Mouse (Mus musculus) limb, embryonic 11.5 days (tissue): Measurements from ENCODE around the gene Kcnh4. TPM values are rescaled to one million over a fixed set of nuclear protein-coding genes. Genes with fewer than 3 reads are reported as not detected.

ENCODE experiments used
- ATAC-seq: fragments of 200-750 bp; cut with Nextera tagmentation; 2 replicates; pipeline ENCODE4 v1.8.0; 2017; ENCODE audit warnings: low read depth; ENCODE audit not compliant: insufficient number of reproducible peaks, low FRiP score, low TSS enrichment
- DNase-seq: peaks from one replicate; pipeline ENCODE4 v3.0.0-alpha.2; 2015; ENCODE audit warnings: low spot score
- H3K27ac ChIP-seq: fragments of 300-500 bp; sonication (generic); replicated peaks from 2 replicates; pipeline ENCODE4 v1.5.1; 2014; ENCODE audit warnings: low read depth, mild to moderate bottlenecking, low read length
- H3K27me3 ChIP-seq: fragments of 300-500 bp; sonication (generic); 2 replicates; pipeline ENCODE4 v1.6.1; 2014; ENCODE audit warnings: mild to moderate bottlenecking, low read length, mixed read lengths; ENCODE audit not compliant: control insufficient read depth, insufficient read depth
- H3K36me3 ChIP-seq: fragments of 300-500 bp; sonication (generic); 2 replicates; pipeline ENCODE4 v1.6.1; 2014; ENCODE audit warnings: mild to moderate bottlenecking, low read length, moderate library complexity, mixed read lengths; ENCODE audit not compliant: control insufficient read depth, insufficient read depth
- H3K4me1 ChIP-seq: fragments of 300-500 bp; sonication (generic); 2 replicates; pipeline ENCODE4 v1.6.1; 2014; ENCODE audit warnings: low read length, mixed read lengths; ENCODE audit not compliant: control insufficient read depth, insufficient read depth
- H3K4me2 ChIP-seq: fragments of 300-500 bp; sonication (generic); 2 replicates; pipeline ENCODE4 v1.6.1; 2014; ENCODE audit warnings: low read depth, mild to moderate bottlenecking, moderate library complexity; ENCODE audit not compliant: severe bottlenecking
- H3K4me3 ChIP-seq: fragments of 300-500 bp; sonication (generic); 2 replicates; pipeline ENCODE4 v1.5.1; 2014; ENCODE audit warnings: low read depth, low read length
- H3K9ac ChIP-seq: fragments of 300-500 bp; sonication (generic); 2 replicates; pipeline ENCODE4 v1.6.1; 2014; ENCODE audit warnings: mild to moderate bottlenecking, low read length
- H3K9me3 ChIP-seq: fragments of 300-500 bp; sonication (generic); 2 replicates; pipeline ENCODE4 v1.6.1; 2016; ENCODE audit warnings: low read length; ENCODE audit not compliant: control insufficient read depth
- WGBS: fragments of 180-500 bp; shearing (Covaris S2); extraction: QIAGEN DNeasy Blood & Tissue Kit; methylation state at CpG from one replicate; pipeline ENCODE4 v1.1.7; 2014; 5-methylcytosine and 5-hydroxymethylcytosine counted together
- polyA plus RNA-seq: library from polyadenylated mRNA; unstranded; fragments of >200 nt; fragmentation: Nextera tagmentation; extraction: Ambion mirVana; gene quantifications from 2 replicates; pipeline ENCODE4 v1.2.1, GENCODE M21; 2014

The Kcnh4 gene
- not detected in 2 replicates for polyA plus RNA-seq

- H3K27me3 ChIP-seq: peaks cover 23% of the 10 kb centered on the region
- WGBS: under 1% methylated on average over 51 of the region's 51 CpGs
- H3K4me2 ChIP-seq: peak within 1 kb of the TSS; percentile 44
- peak within 1 kb of the TSS; percentile 8; the same call in 1 of the 2 replicates for H3K4me3 ChIP-seq
- H3K36me3 ChIP-seq: no peaks in the 10 kb centered on the region
- H3K9ac ChIP-seq: no peak within 1 kb of the TSS; the same call in 1 of the 2 replicates
- peak; percentile 37 for DNase-seq
- peaks cover 6% of the 10 kb centered on the region; the same call in 1 of the 2 replicates for H3K4me1 ChIP-seq
- no peak for ATAC-seq
- H3K9me3 ChIP-seq: no peaks in the 10 kb centered on the region
- H3K27ac ChIP-seq: no peak within 1 kb of the TSS
These were observed at the start of gene Kcnh4 for GRCm38 (mm10) chr11:100759611-100760233. Gene Kcnh4 (minus strand): TSS chr11:100759942.

- ATAC-seq: no peak
- Histone ChIP-seq H3K36me3 (peaks cover 10% of the 10 kb centered on the region), H3K27me3 (no peaks in the 10 kb centered on the region), H3K27ac (no peak overlapping the region), H3K4me2 (no peak overlapping the region), H3K4me1 (no peaks in the 10 kb centered on the region), H3K9me3 (no peaks in the 10 kb centered on the region), H3K9ac (no peak overlapping the region), H3K4me3 (no peak overlapping the region)
- 74% methylated on average over 20 of the region's 20 CpGs for whole genome bisulfite sequencing
- no peak for DNase-seq
These were observed 46.9 kb upstream of the Kcnh4 start for GRCm38 (mm10) chr11:100806380-100807305.

DNA sequence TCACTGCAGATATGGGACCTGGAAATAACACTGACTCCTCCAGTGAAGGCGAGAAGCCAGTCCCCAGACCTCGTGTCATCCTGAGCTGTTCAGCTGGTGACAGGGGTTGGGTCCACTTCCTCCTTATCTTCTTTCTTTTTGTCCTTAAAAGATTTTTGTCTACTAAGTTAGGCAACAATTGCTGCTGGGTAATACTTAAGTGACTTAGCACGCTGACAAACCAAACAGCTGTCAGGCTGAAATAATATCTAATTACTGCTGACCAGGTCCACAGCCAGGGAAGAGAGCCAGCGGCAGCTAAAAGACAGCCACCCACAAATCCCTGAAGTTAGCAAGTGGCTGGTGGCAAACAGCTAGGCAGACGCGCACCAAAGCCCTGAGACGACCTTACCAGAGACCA is 45.8 kb upstream of the Kcnh4 start:
- no peak overlapping the region for H3K4me2 ChIP-seq
- 81% methylated on average over 7 of the region's 7 CpGs for WGBS
- H3K27me3 ChIP-seq: no peaks in the 10 kb centered on the region
- no peaks in the 10 kb centered on the region for H3K4me1 ChIP-seq
- ATAC-seq (no peak), DNase-seq (no peak)
- no peaks in the 10 kb centered on the region for H3K9me3 ChIP-seq
- no peak overlapping the region for H3K9ac ChIP-seq
- no peak overlapping the region for H3K27ac ChIP-seq
- H3K36me3 ChIP-seq: peaks cover 10% of the 10 kb centered on the region; the same call in 1 of the 2 replicates
- H3K4me3 ChIP-seq: no peak overlapping the region

GRCm38 (mm10) chr11:100804409-100804808 is 44.7 kb upstream of the Kcnh4 start:
- H3K9ac ChIP-seq: no peak overlapping the region
- no peak overlapping the region for H3K27ac ChIP-seq
- no peak for ATAC-seq
- H3K4me2 ChIP-seq: no peak overlapping the region
- no peaks in the 10 kb centered on the region for H3K27me3 ChIP-seq
- H3K4me3 ChIP-seq: no peak overlapping the region
- no peaks in the 10 kb centered on the region for H3K9me3 ChIP-seq
- WGBS: 92% methylated on average over 10 of the region's 10 CpGs
- H3K36me3 ChIP-seq: peaks cover 10% of the 10 kb centered on the region; the same call in 1 of the 2 replicates
- no peak for DNase-seq
- 0 out of 2 replicates have a peak, but pooled peaks cover 3% of the 10 kb centered on the region for H3K4me1 ChIP-seq

- 69% methylated on average over 5 of the region's 5 CpGs for WGBS
- 0 out of 2 replicates have a peak, but pooled peaks cover 3% of the 10 kb centered on the region for H3K4me1 ChIP-seq
- peaks cover 6% of the 10 kb centered on the region; the same call in 1 of the 2 replicates for H3K36me3 ChIP-seq
- ATAC-seq (no peak), DNase-seq (no peak)
- H3K4me2 ChIP-seq: no peak overlapping the region
- H3K9me3 ChIP-seq: no peaks in the 10 kb centered on the region
- no peak overlapping the region for H3K9ac ChIP-seq
- H3K27ac ChIP-seq: no peak overlapping the region
- no peaks in the 10 kb centered on the region for H3K27me3 ChIP-seq
- H3K4me3 ChIP-seq: no peak overlapping the region
These were observed 39.7 kb upstream of the Kcnh4 start for GRCm38 (mm10) chr11:100799426-100799825.

DNA sequence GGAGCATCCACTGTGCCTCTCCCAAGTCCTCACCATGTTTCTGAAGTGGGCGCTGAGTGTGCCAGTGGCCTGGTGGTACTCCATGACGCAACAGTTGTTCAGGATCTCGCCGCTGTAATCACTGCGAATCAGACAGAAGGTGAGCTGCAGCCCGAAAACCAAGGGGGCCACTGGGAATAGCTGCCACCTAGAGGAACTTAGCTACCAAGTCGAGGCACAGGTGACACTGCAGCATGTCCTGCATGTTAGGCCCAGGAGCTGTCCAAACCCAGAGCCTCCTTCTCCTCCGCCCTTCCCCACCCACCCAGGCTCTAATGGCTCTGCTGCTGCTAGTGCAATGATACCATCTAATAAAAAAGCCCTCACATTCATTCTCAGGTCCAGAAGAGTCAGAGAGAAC is 36.8 kb upstream of the Kcnh4 start:
- H3K4me3 ChIP-seq: no peak overlapping the region
- no peaks in the 10 kb centered on the region for H3K9me3 ChIP-seq

DNA sequence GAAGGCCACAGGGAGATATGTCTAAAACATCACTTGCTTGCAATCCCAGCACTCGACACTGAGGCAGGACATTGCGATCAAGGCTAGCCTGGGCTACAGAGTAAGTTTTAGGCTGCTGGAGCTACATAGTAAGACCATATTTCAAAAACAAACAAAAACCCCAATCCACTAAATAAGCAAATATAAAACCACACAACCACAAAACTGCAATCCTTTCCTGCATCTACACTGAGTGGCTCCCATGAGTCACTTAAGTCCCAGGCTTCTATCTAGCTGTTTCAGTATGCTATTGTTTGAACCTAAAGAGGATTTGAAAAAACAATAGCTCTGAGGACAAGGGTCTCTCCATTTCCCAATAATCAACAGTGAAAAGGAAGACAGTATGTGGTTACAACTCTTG is 35.6 kb upstream of the Kcnh4 start:
- 97% methylated on average over 2 of the region's 2 CpGs for WGBS
- H3K4me2 ChIP-seq: no peak overlapping the region
- H3K27me3 ChIP-seq: no peaks in the 10 kb centered on the region
- no peak overlapping the region for H3K27ac ChIP-seq
- no peak overlapping the region for H3K4me3 ChIP-seq
- 0 out of 2 replicates have a peak, but pooled peaks cover 3% of the 10 kb centered on the region for H3K4me1 ChIP-seq
- no peak overlapping the region for H3K9ac ChIP-seq
- DNase-seq (no peak), ATAC-seq (no peak)
- no peaks in the 10 kb centered on the region for H3K9me3 ChIP-seq
- no peaks in the 10 kb centered on the region for H3K36me3 ChIP-seq

More for the DNA sequence above, 36.8 kb upstream of the Kcnh4 start:
- no peak overlapping the region for H3K9ac ChIP-seq
- H3K36me3 ChIP-seq: no peaks in the 10 kb centered on the region
- H3K27me3 ChIP-seq: no peaks in the 10 kb centered on the region
- WGBS: 68% methylated on average over 8 of the region's 8 CpGs
- no peak overlapping the region for H3K27ac ChIP-seq
- DNase-seq (no peak), ATAC-seq (no peak)
- H3K4me2 ChIP-seq: no peak overlapping the region
- H3K4me1 ChIP-seq: 0 out of 2 replicates have a peak, but pooled peaks cover 3% of the 10 kb centered on the region

DNA sequence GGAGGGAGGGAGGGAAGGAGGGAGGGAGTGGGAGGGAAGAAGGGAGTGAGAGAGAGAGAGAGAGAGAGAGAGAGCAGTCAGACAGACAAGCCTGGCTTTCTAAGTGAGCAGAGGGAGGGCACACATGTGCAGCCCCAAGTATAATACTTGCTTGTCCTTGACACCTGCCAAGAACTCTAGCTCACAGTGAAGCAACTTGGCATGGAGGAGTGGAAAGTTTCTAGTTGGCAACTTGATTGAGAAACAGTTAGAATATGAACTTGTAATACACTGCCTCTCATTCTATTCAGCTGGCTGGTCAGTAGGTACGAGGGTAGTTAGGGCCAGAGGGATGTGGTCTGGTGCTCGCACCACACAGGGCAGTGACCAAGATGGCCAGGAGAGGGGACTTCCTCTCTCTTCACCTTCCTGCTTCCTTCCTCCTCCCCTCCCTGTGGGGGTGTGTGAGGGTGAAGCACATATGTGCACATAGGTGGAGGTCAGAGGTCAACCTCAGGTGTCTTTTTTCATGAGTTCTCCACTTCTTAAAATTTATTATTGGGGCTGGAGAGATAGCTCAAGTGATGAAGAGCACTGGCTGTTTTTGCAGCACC is 31.8 kb upstream of the Kcnh4 start:
- 89% methylated on average over 2 of the region's 2 CpGs for WGBS
- no peaks in the 10 kb centered on the region for H3K36me3 ChIP-seq
- H3K4me2 ChIP-seq: no peak overlapping the region
- peaks cover 8% of the 10 kb centered on the region for H3K4me1 ChIP-seq
- H3K9ac ChIP-seq: no peak overlapping the region
- DNase-seq: no peak
- ATAC-seq: no peak
- H3K27me3 ChIP-seq: no peaks in the 10 kb centered on the region
- H3K4me3 ChIP-seq: no peak overlapping the region
- no peak overlapping the region for H3K27ac ChIP-seq
- no peaks in the 10 kb centered on the region for H3K9me3 ChIP-seq
